Mouse (Mus musculus): ENCODE measurements around the gene Usp8. TPM values are rescaled to one million over a fixed set of nuclear protein-coding genes. Genes with fewer than 3 reads are reported as not detected.

Gene Usp8
- polyA plus RNA-seq, 1 experiment, result 28.8 TPM

- DNase-seq (ENCODE audit: low read depth), result no peak
- TF ChIP-seq CTCF (IDR thresholded peaks at IDR 0.05; ENCODE audit: borderline replicate concordance, extremely low read depth, insufficient read depth, insufficient read length) (no peak), POLR2A (IDR thresholded peaks at IDR 0.05; ENCODE audit: borderline replicate concordance, extremely low read depth, insufficient read depth, insufficient read length, poor library complexity, severe bottlenecking) (no peak)
Measured at GRCm38 (mm10) chr2:126743389-126743788, 36.3 kb downstream of the Usp8 start.

- no peak for TF ChIP-seq POLR2A (IDR thresholded peaks at IDR 0.05; ENCODE audit: borderline replicate concordance, extremely low read depth, insufficient read depth, insufficient read length, poor library complexity, severe bottlenecking)
- TF ChIP-seq CTCF (IDR thresholded peaks at IDR 0.05; ENCODE audit: borderline replicate concordance, extremely low read depth, insufficient read depth, insufficient read length), result no peak
- DNase-seq (ENCODE audit: low read depth), result no peak
Measured at GRCm38 (mm10) chr2:126755664-126756063, 48.5 kb downstream of the Usp8 start.

GRCm38 (mm10) chr2:126759351-126759750, 52.2 kb downstream of the Usp8 start:
- no peak for DNase-seq (ENCODE audit: low read depth)

GRCm38 (mm10) chr2:126765867-126766582, 58.9 kb downstream of the Usp8 start:
- peak; percentile 77 for DNase-seq (ENCODE audit: low read depth)
- TF ChIP-seq POLR2A (IDR thresholded peaks at IDR 0.05; ENCODE audit: borderline replicate concordance, extremely low read depth, insufficient read depth, insufficient read length, poor library complexity, severe bottlenecking), result no peak
- no peak for TF ChIP-seq CTCF (IDR thresholded peaks at IDR 0.05; ENCODE audit: borderline replicate concordance, extremely low read depth, insufficient read depth, insufficient read length)

More at GRCm38 (mm10) chr2:126759351-126759750, 52.2 kb downstream of the Usp8 start:
- TF ChIP-seq POLR2A (IDR thresholded peaks at IDR 0.05; ENCODE audit: borderline replicate concordance, extremely low read depth, insufficient read depth, insufficient read length, poor library complexity, severe bottlenecking) (no peak), CTCF (IDR thresholded peaks at IDR 0.05; ENCODE audit: borderline replicate concordance, extremely low read depth, insufficient read depth, insufficient read length) (no peak)

- DNase-seq (ENCODE audit: low read depth), result no peak
- TF ChIP-seq CTCF (IDR thresholded peaks at IDR 0.05; ENCODE audit: borderline replicate concordance, extremely low read depth, insufficient read depth, insufficient read length), result peak; percentile 19; the same call in 1 of the 2 replicates
- TF ChIP-seq POLR2A (IDR thresholded peaks at IDR 0.05; ENCODE audit: borderline replicate concordance, extremely low read depth, insufficient read depth, insufficient read length, poor library complexity, severe bottlenecking), result no peak
Measured at GRCm38 (mm10) chr2:126767599-126767998, 60.5 kb downstream of the Usp8 start.

- DNase-seq (ENCODE audit: low read depth), result peak; percentile 3
- TF ChIP-seq POLR2A (IDR thresholded peaks at IDR 0.05; ENCODE audit: borderline replicate concordance, extremely low read depth, insufficient read depth, insufficient read length, poor library complexity, severe bottlenecking) (no peak), CTCF (IDR thresholded peaks at IDR 0.05; ENCODE audit: borderline replicate concordance, extremely low read depth, insufficient read depth, insufficient read length) (no peak)
Measured at GRCm38 (mm10) chr2:126768194-126768593, 61.1 kb downstream of the Usp8 start.

GRCm38 (mm10) chr2:126769431-126770181, 62.5 kb downstream of the Usp8 start:
- DNase-seq (ENCODE audit: low read depth), result no peak
- TF ChIP-seq POLR2A (IDR thresholded peaks at IDR 0.05; ENCODE audit: borderline replicate concordance, extremely low read depth, insufficient read depth, insufficient read length, poor library complexity, severe bottlenecking), result no peak
- TF ChIP-seq CTCF (IDR thresholded peaks at IDR 0.05; ENCODE audit: borderline replicate concordance, extremely low read depth, insufficient read depth, insufficient read length), result no peak

DNA sequence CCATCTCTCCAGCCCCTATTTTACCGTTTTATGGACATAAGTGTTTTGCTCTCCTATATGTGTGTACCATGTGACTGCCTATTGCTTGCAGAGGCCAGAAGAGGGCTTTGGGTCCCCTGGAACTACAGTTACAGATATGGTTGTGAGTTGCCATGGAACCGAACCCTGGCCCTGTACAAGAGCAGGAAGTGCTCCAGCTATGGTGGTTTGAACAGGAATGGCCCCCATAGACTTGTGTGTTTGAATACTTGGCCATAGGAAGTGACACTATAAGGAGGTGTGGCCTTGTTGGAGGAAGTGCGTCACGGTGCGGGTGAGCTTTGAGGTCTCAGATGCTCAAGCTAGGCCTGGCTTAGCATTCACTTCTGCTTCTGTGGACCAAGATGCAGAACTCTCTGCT, 65.1 kb downstream of the Usp8 start:
- TF ChIP-seq CTCF (IDR thresholded peaks at IDR 0.05; ENCODE audit: borderline replicate concordance, extremely low read depth, insufficient read depth, insufficient read length) (no peak), POLR2A (IDR thresholded peaks at IDR 0.05; ENCODE audit: borderline replicate concordance, extremely low read depth, insufficient read depth, insufficient read length, poor library complexity, severe bottlenecking) (no peak)
- DNase-seq (ENCODE audit: low read depth), result no peak

- TF ChIP-seq POLR2A (IDR thresholded peaks at IDR 0.05; ENCODE audit: borderline replicate concordance, extremely low read depth, insufficient read depth, insufficient read length, poor library complexity, severe bottlenecking) (no peak), CTCF (IDR thresholded peaks at IDR 0.05; ENCODE audit: borderline replicate concordance, extremely low read depth, insufficient read depth, insufficient read length) (no peak)
- DNase-seq (ENCODE audit: low read depth), result no peak
Measured at GRCm38 (mm10) chr2:126775951-126776350, 68.8 kb downstream of the Usp8 start.

GRCm38 (mm10) chr2:126776416-126776815, 69.3 kb downstream of the Usp8 start:
- no peak for TF ChIP-seq POLR2A (IDR thresholded peaks at IDR 0.05; ENCODE audit: borderline replicate concordance, extremely low read depth, insufficient read depth, insufficient read length, poor library complexity, severe bottlenecking)
- TF ChIP-seq CTCF (IDR thresholded peaks at IDR 0.05; ENCODE audit: borderline replicate concordance, extremely low read depth, insufficient read depth, insufficient read length), result no peak
- DNase-seq (ENCODE audit: low read depth), result no peak

DNA sequence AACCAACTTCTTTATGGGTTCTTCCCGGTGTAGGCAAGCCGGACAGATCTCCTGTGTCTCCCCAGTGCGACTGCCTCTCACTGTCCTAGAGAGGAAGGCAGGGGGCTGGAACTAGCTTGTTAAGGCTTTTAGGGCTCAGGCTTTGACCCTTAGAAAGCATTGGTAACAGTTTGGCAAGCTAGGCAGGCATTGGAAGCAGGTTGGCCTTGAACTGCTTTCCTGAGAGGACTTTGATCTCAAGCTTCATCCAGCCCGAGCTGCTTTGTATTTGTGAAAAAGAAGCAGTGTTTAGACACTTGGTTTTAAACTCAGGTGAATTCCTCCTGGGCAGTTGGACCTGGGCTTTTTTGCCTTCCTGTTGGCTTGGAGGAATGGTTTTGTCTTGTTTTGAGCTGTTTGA, 71.7 kb downstream of the Usp8 start:
- TF ChIP-seq CTCF (IDR thresholded peaks at IDR 0.05; ENCODE audit: borderline replicate concordance, extremely low read depth, insufficient read depth, insufficient read length) (no peak), POLR2A (IDR thresholded peaks at IDR 0.05; ENCODE audit: borderline replicate concordance, extremely low read depth, insufficient read depth, insufficient read length, poor library complexity, severe bottlenecking) (no peak)
- no peak for DNase-seq (ENCODE audit: low read depth)
